Mouse (Mus musculus) G1E-ER4 (cell line): ENCODE data around the gene Atrip. TPM values are rescaled to one million over a fixed set of nuclear protein-coding genes. Genes with fewer than 3 reads are reported as not detected.

ENCODE experiments used
- GATA1 ChIP-seq: IDR thresholded peaks from one replicate; pipeline ENCODE4 v1.8.0; 2012; ENCODE audit warnings: low read length, inconsistent platforms
- polyA plus RNA-seq: library from polyadenylated mRNA; stranded (reverse); fragments of >175 nt; gene quantifications from 2 replicates; pipeline ENCODE4 v1.2.3, GENCODE M21; 2012

Atrip gene
- polyA plus RNA-seq, 1 experiment, result 11.2 TPM

- no peak for TF ChIP-seq GATA1
Measured at GRCm38 (mm10) chr9:109103250-109103649, 29.3 kb upstream of the Atrip start.

- no peak for TF ChIP-seq GATA1
Measured at GRCm38 (mm10) chr9:109102541-109102940, 28.6 kb upstream of the Atrip start.

- no peak for TF ChIP-seq GATA1
Measured at GRCm38 (mm10) chr9:109101933-109102445, 28.1 kb upstream of the Atrip start.

GRCm38 (mm10) chr9:109100307-109100928 lies 26.5 kb upstream of the Atrip start:
- no peak for TF ChIP-seq GATA1

- no peak for TF ChIP-seq GATA1
Measured at GRCm38 (mm10) chr9:109098969-109099368, 25.0 kb upstream of the Atrip start.

- TF ChIP-seq GATA1, result no peak
Measured at GRCm38 (mm10) chr9:109098366-109098765, 24.4 kb upstream of the Atrip start.

- TF ChIP-seq GATA1, result no peak
Measured at GRCm38 (mm10) chr9:109097831-109098230, 23.9 kb upstream of the Atrip start.

- TF ChIP-seq GATA1, result no peak
Measured at GRCm38 (mm10) chr9:109097291-109097690, 23.4 kb upstream of the Atrip start.

GRCm38 (mm10) chr9:109096856-109097255 lies 22.9 kb upstream of the Atrip start:
- no peak for TF ChIP-seq GATA1

- TF ChIP-seq GATA1, result no peak
Measured at GRCm38 (mm10) chr9:109096251-109096661, 22.3 kb upstream of the Atrip start.

GRCm38 (mm10) chr9:109095137-109095982 lies 21.4 kb upstream of the Atrip start, which contains the start of gene Plxnb1:
Gene Plxnb1, plus strand, starts transcription at chr9:109095389.
- TF ChIP-seq GATA1, result no peak

GRCm38 (mm10) chr9:109094553-109095136 lies 20.7 kb upstream of the Atrip start:
- TF ChIP-seq GATA1, result no peak

- TF ChIP-seq GATA1, result no peak
Measured at GRCm38 (mm10) chr9:109093786-109094552, 20.0 kb upstream of the Atrip start.

- no peak for TF ChIP-seq GATA1
Measured at GRCm38 (mm10) chr9:109092799-109093198, 18.9 kb upstream of the Atrip start.

GRCm38 (mm10) chr9:109091802-109092201 lies 17.9 kb upstream of the Atrip start:
- no peak for TF ChIP-seq GATA1
